Mouse (Mus musculus): ENCODE data around the gene Pcsk2.

GRCm38 (mm10) chr2:143806140-143806923 lies 260.4 kb downstream of the Pcsk2 start:
- TF ChIP-seq CTCF (IDR thresholded peaks at IDR 0.05; ENCODE audit: extremely low read depth, insufficient read depth, insufficient read length, insufficient replicate concordance) (no peak), POLR2A (IDR thresholded peaks at IDR 0.05; ENCODE audit: low read depth, low read length) (no peak)
